In genomic region chr4:133967866-133968149, GRCm38 (mm10) we compare ENCODE assay signal across 8 mouse cellular contexts. TPM values are rescaled to one million over a fixed set of nuclear protein-coding genes. Genes with fewer than 3 reads are reported as not detected.
DNase-seq lines count a peak whose midpoint lies in the region; ATAC-seq lines count a peak whose summit lies in the region.

No protein-coding gene starts in this region.

- peaks cover 20% of the 10 kb centered on the region for H3K4me1 ChIP-seq in intestine, embryonic 15.5 days (replicated peaks)

- H3K4me3 ChIP-seq in intestine, embryonic 15.5 days (replicated peaks): peak overlapping the region; percentile 63

- ATAC-seq in intestine, embryonic 15.5 days: peak; percentile 91
- peak; percentile 38 for ATAC-seq in megakaryocyte-erythroid progenitor cell, adult 5-6 weeks (replicated peaks; ENCODE audit: low FRiP score, low TSS enrichment, poor library complexity, severe bottlenecking)

- DNase-seq in adrenal gland, adult 2 months: peak; percentile 92
- peak; percentile 100 for DNase-seq in embryo, embryonic 11 days
- peak; percentile 84 for DNase-seq in gastrocnemius, postnatal 25 days
- peak; percentile 95 to 98 for DNase-seq in left cerebral cortex, postnatal 14 days (ENCODE audit: low spot score in 2 of 2)
- DNase-seq in right cerebral cortex, postnatal 14 days: peak; percentile 96
- peak; percentile 67 to 83 for DNase-seq in urinary bladder, postnatal 36 days (ENCODE audit: low spot score in 2 of 2)

- H3K27me3 ChIP-seq in intestine, embryonic 15.5 days (replicated peaks): no peaks in the 10 kb centered on the region

- no peaks in the 10 kb centered on the region for H3K9me3 ChIP-seq in intestine, embryonic 15.5 days

- intact Hi-C loops in left cerebral cortex, postnatal 14 days (cut with DNase I): loop anchor here (5.0 kb wide), 1 partner anchor 56 kb away; no protein-coding TSS in a partner anchor

- peak overlapping the region; percentile 98 for H3K27ac ChIP-seq in intestine, embryonic 15.5 days

- WGBS in intestine, embryonic 15.5 days: under 1% methylated on average over 26 of the region's 29 CpGs

- H3K4me2 ChIP-seq in intestine, embryonic 15.5 days (replicated peaks): peak overlapping the region; percentile 97

- H3K9ac ChIP-seq in intestine, embryonic 15.5 days: peak overlapping the region; percentile 88

- H3K36me3 ChIP-seq in intestine, embryonic 15.5 days: peaks cover 32% of the 10 kb centered on the region

RNA-seq across cellular contexts. Expression of gene Hmgn2, which starts 0.6 kb away (rescaled TPM):
- 100 to 1,000 TPM; 109 to 291 TPM for total RNA-seq in adrenal gland, adult 2 months (2021)
- polyA plus RNA-seq in adrenal gland, adult 2 months (2012; rRNA removed): 15.8 and 16.8 TPM in 2 replicates
- 10 to 100 TPM; 47.8 to 48.9 TPM for total RNA-seq in gastrocnemius, postnatal 25 days (2021)
- 1,763 and 2,086 TPM in 2 replicates for polyA plus RNA-seq in intestine, embryonic 15.5 days (2015; fragmentation: Nextera tagmentation; extraction: Ambion mirVana)
- 100 to 1,000 TPM; 118 to 146 TPM for total RNA-seq in left cerebral cortex, postnatal 14 days (2021)
- 542 and 559 TPM in 2 replicates for total RNA-seq in megakaryocyte-erythroid progenitor cell, adult 5-6 weeks (2014; fragmentation: Nextera tagmentation)
- 268 and 336 TPM in 2 replicates for total RNA-seq in megakaryocyte-erythroid progenitor cell, adult 5-6 weeks (2017)

RNA-seq across cellular contexts. Expression of gene Dhdds, which starts 32.9 kb away (rescaled TPM):
- total RNA-seq in adrenal gland, adult 2 months (2021): 10 to 100 TPM; 43.9 to 49.4 TPM
- polyA plus RNA-seq in adrenal gland, adult 2 months (2012; rRNA removed): 17.9 and 23.3 TPM in 2 replicates
- 1 to 10 TPM; 9.5 TPM for total RNA-seq in gastrocnemius, postnatal 25 days (2021)
- polyA plus RNA-seq in intestine, embryonic 15.5 days (2015; fragmentation: Nextera tagmentation; extraction: Ambion mirVana): 40.3 and 41.9 TPM in 2 replicates
- 10 to 100 TPM; 61.0 to 63.6 TPM for total RNA-seq in left cerebral cortex, postnatal 14 days (2021)
- total RNA-seq in megakaryocyte-erythroid progenitor cell, adult 5-6 weeks (2014; fragmentation: Nextera tagmentation): 27.0 and 34.0 TPM in 2 replicates
- 10.6 and 26.2 TPM in 2 replicates for total RNA-seq in megakaryocyte-erythroid progenitor cell, adult 5-6 weeks (2017)

RNA-seq across cellular contexts. Expression of gene Lin28a, which starts 50.8 kb away (rescaled TPM):
- not detected for total RNA-seq in adrenal gland, adult 2 months (2021)
- not detected in 2 replicates for polyA plus RNA-seq in adrenal gland, adult 2 months (2012; rRNA removed)
- under 1 TPM; 0.24 to 0.49 TPM for total RNA-seq in gastrocnemius, postnatal 25 days (2021)
- polyA plus RNA-seq in intestine, embryonic 15.5 days (2015; fragmentation: Nextera tagmentation; extraction: Ambion mirVana): 0.05 and 0.10 TPM in 2 replicates
- total RNA-seq in left cerebral cortex, postnatal 14 days (2021): not detected
- not detected in 2 replicates for total RNA-seq in megakaryocyte-erythroid progenitor cell, adult 5-6 weeks (2014; fragmentation: Nextera tagmentation)
- 0.23 TPM in 1 of 2 replicates, not detected in the other for total RNA-seq in megakaryocyte-erythroid progenitor cell, adult 5-6 weeks (2017)

Comparison
In these comparisons a context has a peak if more than half of its experiments do, and no peak if none do; other contexts are left out.
1. Peak in every context shown above with its lines: DNase-seq, ATAC-seq, H3K4me3 ChIP-seq and H3K27ac ChIP-seq.